Mouse (Mus musculus) forebrain, embryonic 15.5 days (tissue): ENCODE data around the gene Lclat1. TPM values are rescaled to one million over a fixed set of nuclear protein-coding genes. Genes with fewer than 3 reads are reported as not detected.

Source experiments
- ATAC-seq: fragments of 200-750 bp; cut with Nextera tagmentation; replicated peaks from 2 replicates; pipeline ENCODE4 v1.8.0; 2017; ENCODE audit warnings: mild to moderate bottlenecking, moderate TSS enrichment, moderate library complexity
- H3K27ac ChIP-seq: fragments of 300-500 bp; sonication (generic); replicated peaks from 2 replicates; pipeline ENCODE4 v1.5.1; 2015; ENCODE audit warnings: mild to moderate bottlenecking, inconsistent platforms
- H3K27me3 ChIP-seq: fragments of 300-500 bp; sonication (generic); 2 replicates; pipeline ENCODE4 v1.6.1; 2015; ENCODE audit warnings: inconsistent platforms
- H3K36me3 ChIP-seq: fragments of 300-500 bp; sonication (generic); 2 replicates; pipeline ENCODE4 v1.6.1; 2015; ENCODE audit warnings: mild to moderate bottlenecking, inconsistent platforms
- H3K4me1 ChIP-seq: fragments of 300-500 bp; sonication (generic); 2 replicates; pipeline ENCODE4 v1.6.1; 2015; ENCODE audit warnings: inconsistent platforms
- H3K4me2 ChIP-seq: fragments of 300-500 bp; sonication (generic); replicated peaks from 2 replicates; pipeline ENCODE4 v1.6.1; 2015; ENCODE audit warnings: mild to moderate bottlenecking, inconsistent platforms
- H3K4me3 ChIP-seq: fragments of 300-500 bp; sonication (generic); 2 replicates; pipeline ENCODE4 v1.5.1; 2015; ENCODE audit warnings: mild to moderate bottlenecking, inconsistent platforms
- H3K9ac ChIP-seq: fragments of 300-500 bp; sonication (generic); replicated peaks from 2 replicates; pipeline ENCODE4 v1.6.1; 2015; ENCODE audit warnings: mild to moderate bottlenecking, inconsistent platforms
- H3K9me3 ChIP-seq: fragments of 300-500 bp; sonication (generic); 2 replicates; pipeline ENCODE4 v1.6.1; 2016; ENCODE audit warnings: inconsistent platforms
- WGBS: fragments of 180-500 bp; shearing (Covaris S2); methylation state at CpG from one replicate; pipeline ENCODE4 v1.1.7; 2015; ENCODE audit warnings: mixed read lengths; 5-methylcytosine and 5-hydroxymethylcytosine counted together
- polyA plus RNA-seq: library from polyadenylated mRNA; unstranded; fragments of >200 nt; fragmentation: Nextera tagmentation; extraction: Ambion mirVana; gene quantifications from 2 replicates; pipeline ENCODE4 v1.2.1, GENCODE M21; 2015

Gene Lclat1
- polyA plus RNA-seq, 1 experiment from 2014 or later: 7.9 TPM

- Histone ChIP-seq H3K4me3 (no peak overlapping the region), H3K4me1 (no peaks in the 10 kb centered on the region), H3K27ac (no peak overlapping the region), H3K36me3 (no peaks in the 10 kb centered on the region), H3K4me2 (no peak overlapping the region), H3K9me3 (no peaks in the 10 kb centered on the region), H3K9ac (no peak overlapping the region), H3K27me3 (no peaks in the 10 kb centered on the region)
- ATAC-seq: no peak
- WGBS: 92% methylated on average over 6 of the region's 6 CpGs
Measured at GRCm38 (mm10) chr17:73194575-73194974, 86.8 kb downstream of the Lclat1 start.

GRCm38 (mm10) chr17:73195074-73195723 lies 87.4 kb downstream of the Lclat1 start:
- Histone ChIP-seq H3K36me3 (no peaks in the 10 kb centered on the region), H3K27me3 (no peaks in the 10 kb centered on the region), H3K4me2 (no peak overlapping the region), H3K4me3 (no peak overlapping the region), H3K9ac (no peak overlapping the region), H3K9me3 (no peaks in the 10 kb centered on the region), H3K4me1 (no peaks in the 10 kb centered on the region), H3K27ac (no peak overlapping the region)
- WGBS: 90% methylated on average over 2 of the region's 2 CpGs
- no peak for ATAC-seq

GRCm38 (mm10) chr17:73196139-73196538 lies 88.4 kb downstream of the Lclat1 start:
- Histone ChIP-seq H3K27me3 (no peaks in the 10 kb centered on the region), H3K4me1 (no peaks in the 10 kb centered on the region), H3K4me3 (no peak overlapping the region), H3K27ac (no peak overlapping the region), H3K9me3 (no peaks in the 10 kb centered on the region), H3K4me2 (no peak overlapping the region), H3K36me3 (no peaks in the 10 kb centered on the region), H3K9ac (no peak overlapping the region)
- ATAC-seq: no peak
- 95% methylated on average over 1 of the region's 1 CpGs for WGBS

GRCm38 (mm10) chr17:73197724-73198123 lies 89.9 kb downstream of the Lclat1 start:
- no peak for ATAC-seq
- Histone ChIP-seq H3K4me1 (no peaks in the 10 kb centered on the region), H3K36me3 (no peaks in the 10 kb centered on the region), H3K9me3 (no peaks in the 10 kb centered on the region), H3K9ac (no peak overlapping the region), H3K27ac (no peak overlapping the region), H3K4me2 (no peak overlapping the region), H3K27me3 (no peaks in the 10 kb centered on the region), H3K4me3 (no peak overlapping the region)
- 79% methylated on average over 1 of the region's 1 CpGs for WGBS

- Histone ChIP-seq H3K36me3 (no peaks in the 10 kb centered on the region), H3K27me3 (no peaks in the 10 kb centered on the region), H3K27ac (no peak overlapping the region), H3K4me3 (no peak overlapping the region), H3K9me3 (no peaks in the 10 kb centered on the region), H3K4me1 (no peaks in the 10 kb centered on the region), H3K9ac (no peak overlapping the region), H3K4me2 (no peak overlapping the region)
- ATAC-seq: no peak
Measured at GRCm38 (mm10) chr17:73199387-73199786, 91.6 kb downstream of the Lclat1 start.

- H3K4me1 ChIP-seq: no peaks in the 10 kb centered on the region
- H3K27ac ChIP-seq: no peak overlapping the region
- no peaks in the 10 kb centered on the region for H3K27me3 ChIP-seq
- no peak overlapping the region for H3K9ac ChIP-seq
- 80% methylated on average over 1 of the region's 1 CpGs for WGBS
- H3K4me3 ChIP-seq: no peak overlapping the region
- no peaks in the 10 kb centered on the region for H3K9me3 ChIP-seq
- no peak overlapping the region for H3K4me2 ChIP-seq
- no peak for ATAC-seq
- no peaks in the 10 kb centered on the region for H3K36me3 ChIP-seq
Measured at GRCm38 (mm10) chr17:73200380-73200779, 92.6 kb downstream of the Lclat1 start.

GRCm38 (mm10) chr17:73203642-73204332 lies 96.0 kb downstream of the Lclat1 start:
- WGBS: 91% methylated on average over 15 of the region's 15 CpGs
- H3K36me3 ChIP-seq: no peaks in the 10 kb centered on the region
- H3K9ac ChIP-seq: no peak overlapping the region
- H3K9me3 ChIP-seq: no peaks in the 10 kb centered on the region
- H3K27me3 ChIP-seq: no peaks in the 10 kb centered on the region
- H3K27ac ChIP-seq: no peak overlapping the region
- H3K4me2 ChIP-seq: no peak overlapping the region
- no peak for ATAC-seq
- no peak overlapping the region for H3K4me3 ChIP-seq
- no peaks in the 10 kb centered on the region for H3K4me1 ChIP-seq

GRCm38 (mm10) chr17:73210960-73211531 lies 103.3 kb downstream of the Lclat1 start:
- H3K27ac ChIP-seq: no peak overlapping the region
- no peaks in the 10 kb centered on the region for H3K36me3 ChIP-seq
- WGBS: 71% methylated on average over 5 of the region's 5 CpGs
- no peak overlapping the region for H3K4me3 ChIP-seq
- H3K4me1 ChIP-seq: no peaks in the 10 kb centered on the region
- no peaks in the 10 kb centered on the region for H3K27me3 ChIP-seq
- ATAC-seq: no peak
- no peak overlapping the region for H3K4me2 ChIP-seq
- no peaks in the 10 kb centered on the region for H3K9me3 ChIP-seq
- no peak overlapping the region for H3K9ac ChIP-seq

GRCm38 (mm10) chr17:73212754-73213153 lies 105.0 kb downstream of the Lclat1 start:
- Histone ChIP-seq H3K4me1 (no peaks in the 10 kb centered on the region), H3K27me3 (no peaks in the 10 kb centered on the region), H3K27ac (no peak overlapping the region), H3K36me3 (no peaks in the 10 kb centered on the region), H3K9me3 (no peaks in the 10 kb centered on the region), H3K9ac (no peak overlapping the region), H3K4me3 (no peak overlapping the region), H3K4me2 (no peak overlapping the region)
- WGBS: 81% methylated on average over 3 of the region's 3 CpGs
- no peak for ATAC-seq

GRCm38 (mm10) chr17:73213187-73213586 lies 105.4 kb downstream of the Lclat1 start:
- H3K36me3 ChIP-seq: no peaks in the 10 kb centered on the region
- H3K27me3 ChIP-seq: no peaks in the 10 kb centered on the region
- no peak overlapping the region for H3K4me2 ChIP-seq
- ATAC-seq: no peak
- H3K9ac ChIP-seq: no peak overlapping the region
- H3K27ac ChIP-seq: no peak overlapping the region
- WGBS: 81% methylated on average over 1 of the region's 1 CpGs
- no peak overlapping the region for H3K4me3 ChIP-seq
- H3K4me1 ChIP-seq: no peaks in the 10 kb centered on the region
- no peaks in the 10 kb centered on the region for H3K9me3 ChIP-seq

- no peak overlapping the region for H3K27ac ChIP-seq
- no peak overlapping the region for H3K4me2 ChIP-seq
- no peak for ATAC-seq
- H3K4me3 ChIP-seq: no peak overlapping the region
- no peaks in the 10 kb centered on the region for H3K27me3 ChIP-seq
- H3K9me3 ChIP-seq: no peaks in the 10 kb centered on the region
- no peaks in the 10 kb centered on the region for H3K36me3 ChIP-seq
- no peak overlapping the region for H3K9ac ChIP-seq
- no peaks in the 10 kb centered on the region for H3K4me1 ChIP-seq
- 89% methylated on average over 2 of the region's 2 CpGs for WGBS
Measured at GRCm38 (mm10) chr17:73213677-73214076, 105.9 kb downstream of the Lclat1 start.

- Histone ChIP-seq H3K4me2 (no peak overlapping the region), H3K27me3 (no peaks in the 10 kb centered on the region), H3K9me3 (no peaks in the 10 kb centered on the region), H3K4me3 (no peak overlapping the region), H3K27ac (no peak overlapping the region), H3K9ac (no peak overlapping the region), H3K36me3 (no peaks in the 10 kb centered on the region), H3K4me1 (peaks cover 4% of the 10 kb centered on the region; the same call in 1 of the 2 replicates)
- ATAC-seq: no peak
- 92% methylated on average over 3 of the region's 3 CpGs for WGBS
Measured at GRCm38 (mm10) chr17:73217274-73217673, 109.5 kb downstream of the Lclat1 start.
